Mouse (Mus musculus) stomach, embryonic 15.5 days (tissue): ENCODE measurements around the gene Vsir. TPM values are rescaled to one million over a fixed set of nuclear protein-coding genes. Genes with fewer than 3 reads are reported as not detected.

Source experiments
- ATAC-seq: fragments of 200-750 bp; cut with Nextera tagmentation; 2 replicates; pipeline ENCODE4 v1.8.0; 2017; ENCODE audit warnings: low read depth, moderate number of reproducible peaks, moderate TSS enrichment; ENCODE audit not compliant: insufficient read depth, low FRiP score
- H3K27ac ChIP-seq: fragments of 300-500 bp; sonication (generic); 2 replicates; pipeline ENCODE4 v1.5.1; 2015; ENCODE audit warnings: mild to moderate bottlenecking, inconsistent platforms
- H3K27me3 ChIP-seq: fragments of 300-500 bp; sonication (generic); replicated peaks from 2 replicates; pipeline ENCODE4 v1.6.1; 2015; ENCODE audit warnings: inconsistent platforms
- H3K36me3 ChIP-seq: fragments of 300-500 bp; sonication (generic); 2 replicates; pipeline ENCODE4 v1.6.1; 2015; ENCODE audit warnings: inconsistent platforms
- H3K4me1 ChIP-seq: fragments of 300-500 bp; sonication (generic); 2 replicates; pipeline ENCODE4 v1.6.1; 2015; ENCODE audit warnings: inconsistent platforms
- H3K4me2 ChIP-seq: fragments of 300-500 bp; sonication (generic); 2 replicates; pipeline ENCODE4 v1.6.1; 2015; ENCODE audit warnings: mild to moderate bottlenecking, inconsistent platforms
- H3K4me3 ChIP-seq: fragments of 300-500 bp; sonication (generic); replicated peaks from 2 replicates; pipeline ENCODE4 v1.5.1; 2015; ENCODE audit warnings: inconsistent platforms
- H3K9ac ChIP-seq: fragments of 300-500 bp; sonication (generic); 2 replicates; pipeline ENCODE4 v1.6.1; 2015; ENCODE audit warnings: inconsistent platforms
- H3K9me3 ChIP-seq: fragments of 300-500 bp; sonication (generic); 2 replicates; pipeline ENCODE4 v1.6.1; 2016; ENCODE audit warnings: inconsistent platforms
- WGBS: fragments of 180-500 bp; shearing (Covaris S2); methylation state at CpG from one replicate; pipeline ENCODE4 v1.1.7; 2015; 5-methylcytosine and 5-hydroxymethylcytosine counted together
- polyA plus RNA-seq: library from polyadenylated mRNA; unstranded; fragments of >200 nt; fragmentation: Nextera tagmentation; extraction: Ambion mirVana; gene quantifications from 2 replicates; pipeline ENCODE4 v1.2.1, GENCODE M21; 2015

The Vsir gene
- polyA plus RNA-seq, 1 experiment from 2014 or later: 7.0 TPM

DNA sequence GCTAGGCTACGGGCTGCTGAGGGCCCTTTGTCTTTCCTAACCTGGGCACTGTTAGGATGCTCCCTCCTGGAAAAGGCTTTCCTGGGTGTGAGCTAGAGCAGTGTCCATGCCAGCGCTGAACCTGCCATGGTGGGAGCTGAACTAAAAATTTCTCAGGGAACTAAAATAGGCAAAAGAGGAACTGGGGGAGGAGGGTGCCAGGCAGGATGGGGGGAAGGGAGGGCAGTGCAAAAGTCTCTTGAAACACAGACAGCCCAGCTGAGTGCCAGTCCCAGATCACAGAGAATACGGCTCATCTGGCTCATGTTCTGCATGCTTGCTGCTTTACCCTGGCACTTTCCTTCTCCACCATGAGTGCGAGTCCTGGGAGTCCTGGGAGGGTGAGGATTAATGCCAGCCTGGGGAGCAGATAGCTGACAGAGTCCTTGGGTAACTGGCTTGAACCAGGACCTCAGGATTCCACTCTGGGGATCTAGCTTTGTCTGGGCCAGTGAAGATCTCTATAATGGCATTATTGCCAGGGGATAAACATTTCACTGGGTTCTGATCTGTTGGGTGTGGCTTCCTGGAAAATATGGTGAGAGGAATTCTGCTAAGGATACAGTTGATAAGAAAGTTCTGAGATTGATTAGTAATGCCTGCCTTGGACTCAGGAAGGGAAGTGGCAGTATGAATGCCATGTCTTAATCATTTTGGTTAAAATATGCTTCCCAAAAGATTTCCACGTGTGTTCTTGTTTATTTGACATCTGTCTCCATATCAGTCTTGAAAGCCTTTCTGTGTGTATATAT lies 25.1 kb downstream of the Vsir start:
- 69% methylated on average over 5 of the region's 5 CpGs for WGBS
- Histone ChIP-seq H3K27ac (no peak overlapping the region), H3K9ac (no peak overlapping the region), H3K36me3 (no peaks in the 10 kb centered on the region), H3K27me3 (no peaks in the 10 kb centered on the region), H3K4me3 (no peak overlapping the region), H3K9me3 (no peaks in the 10 kb centered on the region), H3K4me1 (peaks cover 6% of the 10 kb centered on the region; the same call in 1 of the 2 replicates), H3K4me2 (no peak overlapping the region)
- ATAC-seq: no peak

DNA sequence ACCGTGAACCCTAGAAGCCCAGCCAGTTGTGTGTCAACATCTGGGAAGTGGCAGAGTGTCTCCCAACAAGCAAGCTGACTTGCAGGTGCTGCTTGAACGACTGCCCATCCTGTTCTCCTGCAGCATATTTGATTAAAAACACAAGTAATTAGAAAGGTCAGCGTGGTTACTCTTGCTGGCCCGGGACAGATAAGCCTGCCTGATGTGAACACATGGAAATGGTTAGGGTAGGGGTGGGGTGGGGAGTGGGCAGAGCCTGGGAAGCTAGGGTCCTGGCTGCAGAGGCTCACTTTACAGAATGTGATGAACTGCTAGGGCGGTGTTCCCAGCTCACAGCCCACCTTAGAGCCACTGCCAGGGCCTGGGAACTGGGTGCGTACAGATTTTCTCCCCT lies 26.9 kb downstream of the Vsir start:
- no peak overlapping the region for H3K9ac ChIP-seq
- H3K36me3 ChIP-seq: no peaks in the 10 kb centered on the region
- H3K4me1 ChIP-seq: peaks cover 6% of the 10 kb centered on the region; the same call in 1 of the 2 replicates
- 41% methylated on average over 6 of the region's 6 CpGs for WGBS
- H3K9me3 ChIP-seq: no peaks in the 10 kb centered on the region
- no peak for ATAC-seq
- H3K4me2 ChIP-seq: no peak overlapping the region
- no peaks in the 10 kb centered on the region for H3K27me3 ChIP-seq
- 0 out of 2 replicates have a peak overlapping the region, but pooled peaks have one; percentile 21 for H3K27ac ChIP-seq
- no peak overlapping the region for H3K4me3 ChIP-seq

DNA sequence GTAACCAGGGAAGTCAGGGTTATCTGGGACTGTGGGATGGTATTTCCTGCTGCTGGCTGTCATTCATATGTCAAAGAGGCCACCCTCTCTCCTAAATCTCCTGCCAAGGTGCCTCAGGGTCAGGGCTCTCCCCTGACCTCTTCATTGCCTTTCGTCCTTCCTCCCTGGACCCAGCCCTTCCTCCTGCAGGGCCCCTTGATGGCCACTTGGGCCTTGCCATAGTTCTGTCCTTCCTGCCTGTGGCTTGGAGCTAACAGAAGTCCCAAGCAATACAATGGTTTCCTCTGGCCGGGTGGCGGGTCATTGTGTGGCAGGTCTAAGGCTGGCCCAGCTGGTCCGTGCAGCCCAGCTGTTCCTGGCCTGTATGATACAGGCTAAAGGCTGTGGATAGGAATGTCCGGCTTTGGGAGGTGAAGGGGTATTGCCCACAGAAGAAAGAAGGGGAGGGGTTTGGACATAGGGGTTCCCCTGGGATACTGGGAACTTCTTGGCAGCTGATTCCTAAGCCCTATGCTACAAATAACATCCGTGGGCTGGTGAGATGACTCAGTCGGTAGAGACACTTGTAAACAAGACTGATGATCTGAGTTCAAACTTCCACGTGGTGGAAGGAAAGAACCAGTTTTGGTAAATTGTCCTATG lies 27.4 kb downstream of the Vsir start:
- Histone ChIP-seq H3K4me2 (no peak overlapping the region), H3K27ac (0 out of 2 replicates have a peak overlapping the region, but pooled peaks have one; percentile 21), H3K27me3 (no peaks in the 10 kb centered on the region), H3K4me3 (no peak overlapping the region), H3K36me3 (no peaks in the 10 kb centered on the region), H3K9me3 (no peaks in the 10 kb centered on the region), H3K4me1 (peaks cover 6% of the 10 kb centered on the region; the same call in 1 of the 2 replicates), H3K9ac (no peak overlapping the region)
- ATAC-seq: peak; percentile 42; the same call in 1 of the 2 replicates
- WGBS: 49% methylated on average over 8 of the region's 8 CpGs

DNA sequence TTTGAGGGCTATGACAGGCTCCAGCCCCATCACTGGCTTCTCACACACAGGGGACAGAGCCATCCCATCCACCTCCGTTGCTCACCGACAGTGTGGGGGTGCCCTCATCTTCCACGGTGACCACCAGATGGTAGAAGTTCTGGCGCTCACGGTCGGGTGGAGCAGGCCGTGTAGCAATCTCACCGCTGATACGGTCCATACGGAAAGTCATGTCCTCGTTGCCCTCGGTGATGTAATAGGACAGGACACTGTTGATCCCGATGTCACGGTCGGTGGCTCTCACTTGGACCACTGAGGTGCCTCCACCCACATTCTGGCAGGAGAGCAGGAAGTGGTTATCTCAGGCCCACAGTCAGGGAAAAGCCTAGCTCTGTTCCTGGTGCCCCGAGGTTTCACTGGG lies 30.1 kb downstream of the Vsir start:
- 87% methylated on average over 16 of the region's 16 CpGs for WGBS
- no peaks in the 10 kb centered on the region for H3K36me3 ChIP-seq
- H3K27me3 ChIP-seq: no peaks in the 10 kb centered on the region
- no peak overlapping the region for H3K4me2 ChIP-seq
- H3K9ac ChIP-seq: no peak overlapping the region
- H3K4me3 ChIP-seq: no peak overlapping the region
- ATAC-seq: no peak
- peaks cover 12% of the 10 kb centered on the region; the same call in 1 of the 2 replicates for H3K4me1 ChIP-seq
- H3K27ac ChIP-seq: no peak overlapping the region
- no peaks in the 10 kb centered on the region for H3K9me3 ChIP-seq

DNA sequence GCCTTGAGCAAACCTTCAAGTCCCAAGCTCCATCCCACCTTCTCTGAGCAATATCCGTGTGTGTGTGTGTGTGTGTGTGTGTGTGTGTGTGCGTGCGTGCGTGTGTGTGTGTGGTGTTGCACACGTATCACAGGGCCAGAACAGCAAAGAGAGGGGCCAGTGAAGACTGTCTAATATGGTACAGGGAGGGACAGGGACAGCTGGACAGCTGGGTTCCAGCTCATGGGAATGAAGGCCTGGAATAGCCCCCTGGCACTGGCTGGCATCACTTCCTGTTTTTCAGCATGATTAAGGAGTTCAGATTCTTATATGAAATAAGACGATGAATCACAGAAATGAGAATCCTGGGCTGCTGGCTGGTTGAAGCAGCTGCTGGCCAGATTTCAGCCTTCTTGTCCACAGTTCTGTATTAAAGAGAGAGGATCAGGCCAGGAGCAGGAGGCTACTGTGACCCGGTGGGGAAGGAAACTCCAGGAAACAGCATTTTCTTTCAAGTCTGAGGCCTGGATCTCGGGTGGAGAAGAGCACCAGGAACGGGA lies 32.8 kb downstream of the Vsir start:
- Histone ChIP-seq H3K4me3 (no peak overlapping the region), H3K27me3 (no peaks in the 10 kb centered on the region), H3K9ac (no peak overlapping the region), H3K27ac (no peak overlapping the region), H3K4me1 (0 out of 2 replicates have a peak, but pooled peaks cover 9% of the 10 kb centered on the region), H3K4me2 (no peak overlapping the region), H3K9me3 (no peaks in the 10 kb centered on the region), H3K36me3 (no peaks in the 10 kb centered on the region)
- no peak for ATAC-seq
- WGBS: 68% methylated on average over 9 of the region's 9 CpGs

DNA sequence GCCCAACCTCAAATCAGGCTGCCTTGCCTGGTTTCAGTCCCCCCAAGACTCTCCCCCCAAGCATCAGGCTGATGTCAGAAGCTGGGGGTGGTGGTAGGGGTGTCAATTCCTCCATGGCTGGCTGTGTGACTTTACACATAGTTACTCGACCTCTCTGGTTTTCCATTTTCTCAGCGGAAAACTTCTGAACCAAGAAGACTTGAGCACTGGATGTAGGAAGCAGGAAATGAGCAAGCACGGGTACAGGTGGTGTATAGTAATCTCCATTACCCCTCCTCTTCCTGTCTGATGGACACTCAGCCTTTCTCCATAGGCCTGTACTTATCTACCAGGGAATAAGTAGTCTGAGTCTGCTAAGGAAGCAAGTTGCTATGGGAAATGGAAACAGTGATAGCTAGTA lies 33.6 kb downstream of the Vsir start:
- 57% methylated on average over 3 of the region's 3 CpGs for WGBS
- H3K27me3 ChIP-seq: no peaks in the 10 kb centered on the region

DNA sequence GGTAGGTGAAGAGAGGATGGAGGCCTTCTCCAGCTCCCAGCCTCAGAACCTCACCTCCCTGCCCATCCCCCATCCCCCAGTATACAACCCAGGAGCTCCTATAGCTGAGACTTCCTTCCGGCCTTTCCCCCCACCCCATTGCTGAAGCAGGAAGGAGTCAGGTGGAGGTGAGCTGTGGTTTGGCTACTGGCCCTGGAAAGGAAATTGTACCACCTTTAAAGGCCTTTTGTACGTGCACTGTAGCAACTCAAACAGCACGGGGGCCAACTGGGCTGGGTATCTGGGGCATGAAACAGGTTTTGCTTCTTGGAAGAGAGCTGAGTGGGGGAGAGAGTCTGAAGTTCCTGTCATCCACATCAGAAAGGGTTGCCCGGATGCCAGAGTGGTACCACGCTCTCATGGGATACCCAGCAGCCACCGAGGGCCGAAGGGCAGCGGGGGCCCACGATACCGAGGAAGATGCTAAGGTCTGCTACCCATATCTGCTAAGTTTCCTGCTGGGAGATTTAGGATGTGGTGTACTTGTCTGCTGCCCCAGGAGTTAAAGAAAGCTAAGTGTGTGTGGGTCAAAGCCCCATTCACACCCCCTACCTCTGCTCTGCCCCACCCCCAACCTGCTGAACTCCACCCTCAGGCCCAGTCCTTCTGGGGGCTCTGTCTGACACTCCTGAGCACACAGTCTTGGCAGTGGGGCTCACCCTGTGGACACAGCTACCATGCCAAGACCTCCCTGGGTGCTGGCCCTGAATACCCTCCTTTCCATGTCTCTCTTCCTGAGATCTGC lies 34.7 kb downstream of the Vsir start:
- 70% methylated on average over 10 of the region's 10 CpGs for WGBS
- no peak overlapping the region for H3K4me3 ChIP-seq
- H3K4me2 ChIP-seq: no peak overlapping the region
- H3K9me3 ChIP-seq: no peaks in the 10 kb centered on the region
- no peaks in the 10 kb centered on the region for H3K27me3 ChIP-seq
- no peak for ATAC-seq
- no peak overlapping the region for H3K9ac ChIP-seq
- no peak overlapping the region for H3K27ac ChIP-seq
- H3K4me1 ChIP-seq: 0 out of 2 replicates have a peak, but pooled peaks cover 9% of the 10 kb centered on the region
- H3K36me3 ChIP-seq: no peaks in the 10 kb centered on the region

More for the DNA sequence above, 33.6 kb downstream of the Vsir start:
- Histone ChIP-seq H3K9ac (no peak overlapping the region), H3K4me2 (no peak overlapping the region), H3K27ac (no peak overlapping the region), H3K4me1 (0 out of 2 replicates have a peak, but pooled peaks cover 9% of the 10 kb centered on the region), H3K4me3 (no peak overlapping the region), H3K9me3 (no peaks in the 10 kb centered on the region), H3K36me3 (no peaks in the 10 kb centered on the region)
- no peak for ATAC-seq

DNA sequence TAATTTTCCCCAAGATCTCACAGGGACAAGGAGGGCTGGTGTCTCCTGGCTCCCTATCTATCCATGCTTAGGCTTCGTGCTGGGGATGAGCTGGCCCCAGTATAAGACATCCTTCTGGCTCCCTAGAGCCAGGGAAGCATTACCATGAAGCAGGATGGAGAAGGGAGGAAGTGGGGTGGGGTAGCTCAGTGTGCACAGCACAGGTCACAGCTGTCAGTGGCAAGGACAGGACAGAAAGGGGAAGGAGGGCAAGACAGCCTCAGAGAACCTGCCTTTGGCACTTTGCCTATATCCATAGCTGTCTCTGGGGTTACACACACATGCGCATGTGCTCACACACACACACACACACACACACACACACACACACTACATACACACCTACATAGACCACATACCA lies 41.7 kb downstream of the Vsir start:
- H3K9me3 ChIP-seq: no peaks in the 10 kb centered on the region
- H3K4me1 ChIP-seq: peaks cover 6% of the 10 kb centered on the region; the same call in 1 of the 2 replicates
- H3K4me3 ChIP-seq: no peak overlapping the region
- ATAC-seq: no peak
- 86% methylated on average over 2 of the region's 2 CpGs for WGBS
- no peak overlapping the region for H3K27ac ChIP-seq
- no peak overlapping the region for H3K4me2 ChIP-seq
- H3K9ac ChIP-seq: no peak overlapping the region
- no peaks in the 10 kb centered on the region for H3K36me3 ChIP-seq
- no peaks in the 10 kb centered on the region for H3K27me3 ChIP-seq

DNA sequence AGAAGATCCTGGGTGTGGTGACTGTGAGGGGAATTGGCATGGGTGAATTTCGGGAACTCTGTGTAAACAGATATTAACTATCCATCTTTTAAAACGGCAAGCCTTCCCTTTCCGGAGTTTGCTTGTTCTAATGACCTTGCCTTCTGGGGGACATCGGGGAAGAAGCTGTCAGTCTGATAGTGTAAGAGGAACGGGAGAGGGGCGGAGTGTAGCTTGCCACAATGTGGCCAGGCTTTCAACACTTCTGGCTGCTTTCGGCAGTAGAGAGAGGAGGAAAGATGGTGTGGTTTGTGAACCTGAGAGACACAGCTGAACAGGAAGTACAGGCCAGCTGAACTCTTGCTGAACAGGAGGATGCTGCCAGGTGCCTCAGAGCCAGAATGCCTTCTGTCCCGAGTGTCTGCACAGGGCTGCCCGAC lies 42.8 kb downstream of the Vsir start:
- Histone ChIP-seq H3K27me3 (no peaks in the 10 kb centered on the region), H3K4me3 (no peak overlapping the region), H3K4me1 (peaks cover 6% of the 10 kb centered on the region; the same call in 1 of the 2 replicates), H3K4me2 (0 out of 2 replicates have a peak overlapping the region, but pooled peaks have one; percentile 5), H3K9ac (no peak overlapping the region), H3K27ac (no peak overlapping the region), H3K36me3 (no peaks in the 10 kb centered on the region), H3K9me3 (no peaks in the 10 kb centered on the region)
- ATAC-seq: no peak
- WGBS: 16% methylated on average over 9 of the region's 9 CpGs

DNA sequence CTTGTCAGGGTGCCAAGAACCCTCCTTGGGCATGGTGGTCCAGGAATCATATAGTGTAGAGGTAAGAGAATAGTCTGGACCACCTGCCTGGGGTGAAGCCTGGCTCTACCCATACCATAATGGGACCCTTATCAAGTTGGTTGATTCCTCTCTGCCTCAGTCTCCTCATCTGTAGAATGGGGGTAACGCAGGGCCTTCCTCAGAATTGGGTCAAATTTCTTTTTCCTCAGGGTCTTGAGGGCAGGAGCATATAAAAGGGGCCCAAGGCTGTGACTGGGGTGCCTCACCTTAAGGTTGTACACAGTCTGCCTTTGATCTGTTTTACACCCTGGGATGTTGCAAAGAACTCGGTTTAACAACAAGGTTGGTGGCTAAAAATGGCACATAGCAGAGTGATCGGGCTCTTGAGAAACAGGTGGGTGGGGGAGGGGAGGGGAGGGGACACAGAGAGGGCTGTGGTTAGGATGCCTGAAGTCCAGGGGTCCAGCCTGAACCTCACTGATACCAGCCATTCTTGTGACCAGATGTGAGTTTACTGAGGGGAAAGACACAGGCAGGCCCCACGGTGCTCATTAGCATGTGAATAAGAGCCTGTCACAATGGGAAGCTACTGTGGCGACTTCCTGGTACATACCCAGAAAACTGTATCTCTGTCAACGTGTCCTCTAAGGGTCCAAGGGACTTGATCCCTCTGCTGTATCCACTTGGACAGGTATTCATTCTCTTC lies 43.7 kb downstream of the Vsir start:
- H3K9ac ChIP-seq: no peak overlapping the region
- H3K9me3 ChIP-seq: no peaks in the 10 kb centered on the region
- no peak overlapping the region for H3K27ac ChIP-seq
- H3K27me3 ChIP-seq: no peaks in the 10 kb centered on the region
- WGBS: 51% methylated on average over 6 of the region's 6 CpGs
- peaks cover 6% of the 10 kb centered on the region; the same call in 1 of the 2 replicates for H3K4me1 ChIP-seq
- ATAC-seq: no peak
- H3K4me3 ChIP-seq: no peak overlapping the region
- no peaks in the 10 kb centered on the region for H3K36me3 ChIP-seq
- no peak overlapping the region for H3K4me2 ChIP-seq

DNA sequence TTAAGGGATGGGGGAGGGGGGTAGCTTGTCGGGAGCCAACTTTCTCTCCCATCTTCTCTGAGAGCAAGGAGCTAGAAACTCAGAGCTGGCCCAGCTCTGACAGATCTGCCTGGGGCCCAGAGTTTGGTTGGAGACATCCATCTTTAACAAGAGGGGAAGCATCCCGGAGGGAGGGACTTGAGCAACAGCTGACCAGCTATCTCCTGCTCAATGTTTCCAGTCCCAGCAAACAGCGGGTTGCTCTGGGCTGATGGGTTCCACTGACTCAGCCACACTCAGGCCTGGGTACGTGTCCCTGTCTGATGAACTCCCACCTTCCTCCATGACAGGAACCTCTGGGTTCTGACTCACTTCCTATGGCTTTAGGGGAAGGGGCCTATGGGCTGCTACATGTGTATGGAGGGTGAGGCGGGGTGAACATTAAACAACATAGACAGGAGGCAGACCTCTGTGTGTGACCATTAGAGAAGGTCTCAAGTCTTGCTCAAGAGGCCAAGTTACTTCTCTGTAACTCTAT lies 44.3 kb downstream of the Vsir start:
- no peak for ATAC-seq
- 67% methylated on average over 5 of the region's 5 CpGs for WGBS
- Histone ChIP-seq H3K9me3 (no peaks in the 10 kb centered on the region), H3K9ac (no peak overlapping the region), H3K36me3 (no peaks in the 10 kb centered on the region), H3K4me2 (no peak overlapping the region), H3K27me3 (no peaks in the 10 kb centered on the region), H3K4me3 (no peak overlapping the region), H3K4me1 (peaks cover 6% of the 10 kb centered on the region; the same call in 1 of the 2 replicates), H3K27ac (no peak overlapping the region)
